Mouse (Mus musculus) stomach, postnatal 0 days (tissue): ENCODE measurements around the gene Clasp1. TPM values are rescaled to one million over a fixed set of nuclear protein-coding genes. Genes with fewer than 3 reads are reported as not detected.

Source experiments
- ATAC-seq: fragments of 200-750 bp; cut with Nextera tagmentation; 2 replicates; pipeline ENCODE4 v1.8.0; 2017; ENCODE audit not compliant: low FRiP score, low TSS enrichment
- DNase-seq: peaks from one replicate; pipeline ENCODE4 v3.0.0-alpha.2; 2016; ENCODE audit warnings: low spot score
- H3K27ac ChIP-seq: fragments of 300-500 bp; sonication (generic); replicated peaks from 2 replicates; pipeline ENCODE4 v1.5.1; 2014; ENCODE audit warnings: mild to moderate bottlenecking, control low read depth
- H3K27me3 ChIP-seq: fragments of 300-500 bp; sonication (generic); 2 replicates; pipeline ENCODE4 v1.6.1; 2014; ENCODE audit warnings: low read length; ENCODE audit not compliant: control insufficient read depth, insufficient read depth
- H3K36me3 ChIP-seq: fragments of 300-500 bp; sonication (generic); 2 replicates; pipeline ENCODE4 v1.6.1; 2014; ENCODE audit warnings: low read length, mixed read lengths; ENCODE audit not compliant: control insufficient read depth, insufficient read depth
- H3K4me1 ChIP-seq: fragments of 300-500 bp; sonication (generic); replicated peaks from 2 replicates; pipeline ENCODE4 v1.6.1; 2014; ENCODE audit warnings: antibody characterized with exemption; ENCODE audit not compliant: control insufficient read depth, insufficient read depth
- H3K4me2 ChIP-seq: fragments of 300-500 bp; sonication (generic); replicated peaks from 2 replicates; pipeline ENCODE4 v1.6.1; 2014; ENCODE audit warnings: low read depth, mild to moderate bottlenecking, control low read depth, moderate library complexity
- H3K4me3 ChIP-seq: fragments of 300-500 bp; sonication (generic); 2 replicates; pipeline ENCODE4 v1.5.1; 2014; ENCODE audit warnings: low read depth, low read length, control low read depth
- H3K9ac ChIP-seq: fragments of 300-500 bp; sonication (generic); 2 replicates; pipeline ENCODE4 v1.6.1; 2014; ENCODE audit warnings: mild to moderate bottlenecking, low read length, control low read depth, mixed read lengths
- H3K9me3 ChIP-seq: fragments of 300-500 bp; sonication (generic); 2 replicates; pipeline ENCODE4 v1.6.1; 2016; ENCODE audit warnings: low read length; ENCODE audit not compliant: control insufficient read depth
- CTCF ChIP-seq: IDR thresholded peaks from 2 replicates; pipeline ENCODE4 v1.5.1; 2016; ENCODE audit warnings: antibody characterized with exemption, low read depth, mild to moderate bottlenecking, moderate library complexity
- EP300 ChIP-seq: optimal IDR thresholded peaks from 2 replicates; pipeline ENCODE3; 2016; ENCODE audit warnings: antibody characterized with exemption
- WGBS: fragments of 180-500 bp; shearing (Covaris S2); extraction: QIAGEN DNeasy Blood & Tissue Kit; methylation state at CpG from one replicate; pipeline ENCODE4 v1.1.7; 2014; 5-methylcytosine and 5-hydroxymethylcytosine counted together
- polyA plus RNA-seq: library from polyadenylated mRNA; unstranded; fragments of >200 nt; fragmentation: Nextera tagmentation; extraction: Ambion mirVana; gene quantifications from 2 replicates; pipeline ENCODE4 v1.2.1, GENCODE M21; 2015

The Clasp1 gene
- polyA plus RNA-seq, 1 experiment from 2014 or later = 12.0 TPM

- H3K27me3 ChIP-seq = no peaks in the 10 kb centered on the region
- H3K9ac ChIP-seq = peak overlapping the region; percentile 94
- H3K4me2 ChIP-seq = peak overlapping the region; percentile 82
- no peaks in the 10 kb centered on the region for H3K4me1 ChIP-seq
- H3K36me3 ChIP-seq = no peaks in the 10 kb centered on the region
- H3K9me3 ChIP-seq = no peaks in the 10 kb centered on the region
- DNase-seq (no peak), ATAC-seq (no peak)
- H3K27ac ChIP-seq = peak overlapping the region; percentile 92
- no peak for TF ChIP-seq CTCF
- 16% methylated on average over 8 of the region's 8 CpGs for WGBS
- H3K4me3 ChIP-seq = peak overlapping the region; percentile 94
Observed at GRCm38 (mm10) chr1:118390266-118390660, 1.4 kb downstream of the Clasp1 start.

GRCm38 (mm10) chr1:118390871-118391387, 2.1 kb downstream of the Clasp1 start:
- ATAC-seq = no peak
- WGBS = 61% methylated on average over 2 of the region's 2 CpGs
- no peaks in the 10 kb centered on the region for H3K4me1 ChIP-seq
- H3K4me3 ChIP-seq = no peak overlapping the region
- TF ChIP-seq EP300 = no peak
- TF ChIP-seq CTCF = no peak
- no peaks in the 10 kb centered on the region for H3K9me3 ChIP-seq
- H3K9ac ChIP-seq = no peak overlapping the region
- H3K27ac ChIP-seq = no peak overlapping the region
- H3K4me2 ChIP-seq = 0 out of 2 replicates have a peak overlapping the region, but pooled peaks have one; percentile 82
- no peaks in the 10 kb centered on the region for H3K36me3 ChIP-seq
- DNase-seq = no peak
- H3K27me3 ChIP-seq = no peaks in the 10 kb centered on the region

- Histone ChIP-seq H3K4me1 (no peaks in the 10 kb centered on the region), H3K4me2 (no peak overlapping the region), H3K27ac (no peak overlapping the region), H3K9me3 (no peaks in the 10 kb centered on the region), H3K9ac (no peak overlapping the region), H3K27me3 (no peaks in the 10 kb centered on the region), H3K4me3 (no peak overlapping the region), H3K36me3 (no peaks in the 10 kb centered on the region)
- 90% methylated on average over 2 of the region's 2 CpGs for WGBS
- TF ChIP-seq EP300 (no peak), CTCF (no peak)
- ATAC-seq = no peak
- no peak for DNase-seq
Observed at GRCm38 (mm10) chr1:118392246-118392645, 3.4 kb downstream of the Clasp1 start.

GRCm38 (mm10) chr1:118393916-118394315, 5.1 kb downstream of the Clasp1 start:
- Histone ChIP-seq H3K27ac (no peak overlapping the region), H3K4me3 (no peak overlapping the region), H3K4me1 (no peaks in the 10 kb centered on the region), H3K9me3 (no peaks in the 10 kb centered on the region), H3K27me3 (no peaks in the 10 kb centered on the region), H3K36me3 (no peaks in the 10 kb centered on the region), H3K9ac (no peak overlapping the region), H3K4me2 (no peak overlapping the region)
- TF ChIP-seq EP300 = no peak
- TF ChIP-seq CTCF = no peak
- DNase-seq = no peak
- 82% methylated on average over 3 of the region's 3 CpGs for WGBS
- no peak for ATAC-seq

- TF ChIP-seq CTCF (no peak), EP300 (no peak)
- no peak overlapping the region for H3K27ac ChIP-seq
- no peak overlapping the region for H3K4me3 ChIP-seq
- H3K4me2 ChIP-seq = no peak overlapping the region
- H3K9ac ChIP-seq = no peak overlapping the region
- no peaks in the 10 kb centered on the region for H3K9me3 ChIP-seq
- H3K27me3 ChIP-seq = no peaks in the 10 kb centered on the region
- H3K4me1 ChIP-seq = no peaks in the 10 kb centered on the region
- no peaks in the 10 kb centered on the region for H3K36me3 ChIP-seq
- WGBS = 93% methylated on average over 9 of the region's 9 CpGs
- no peak for DNase-seq
- no peak for ATAC-seq
Observed at GRCm38 (mm10) chr1:118397866-118398265, 9.0 kb downstream of the Clasp1 start.

GRCm38 (mm10) chr1:118398567-118398966, 9.7 kb downstream of the Clasp1 start:
- DNase-seq (no peak), ATAC-seq (no peak)
- WGBS = 68% methylated on average over 6 of the region's 6 CpGs
- Histone ChIP-seq H3K4me1 (no peaks in the 10 kb centered on the region), H3K27ac (no peak overlapping the region), H3K27me3 (no peaks in the 10 kb centered on the region), H3K9me3 (no peaks in the 10 kb centered on the region), H3K36me3 (no peaks in the 10 kb centered on the region), H3K4me3 (no peak overlapping the region), H3K9ac (no peak overlapping the region), H3K4me2 (no peak overlapping the region)
- TF ChIP-seq CTCF (no peak), EP300 (no peak)
